ENCODE assay signal across 13 mouse cellular contexts in genomic region chr2:69493130-69493529, GRCm38 (mm10).
DNase-seq lines count a peak whose midpoint lies in the region; ATAC-seq and TF ChIP-seq lines count a peak whose summit lies in the region.
"Had no signal": no experiment of that assay in that cellular context is flagged by ENCODE, and none has a peak within 500 bp of the region (broad histone marks: within the 10 kb centered on the region; RNA-seq: fewer than 3 reads in every experiment).

No protein-coding gene starts in this region.

- TF ChIP-seq POLR2A in kidney, adult 2 months (IDR thresholded peaks at IDR 0.05; ENCODE audit: low read depth, low read length), result no peak

- 0 out of 2 replicates have a peak, but pooled peaks have one; percentile 41 for ATAC-seq in neural tube, embryonic 14.5 days (ENCODE audit: low read depth)
- no peak for ATAC-seq in neural tube, embryonic 15.5 days (ENCODE audit: low FRiP score)
- no peak for ATAC-seq in stomach, postnatal 0 days (ENCODE audit: low FRiP score, low TSS enrichment)

- no peaks in the 10 kb centered on the region for H3K27me3 ChIP-seq in kidney, adult 2 months (replicated peaks; ENCODE audit: control insufficient read depth, insufficient read depth, low read length)
- H3K27me3 ChIP-seq in neural tube, embryonic 14.5 days (ENCODE audit: control insufficient read depth, insufficient read depth, low read length), result no peaks in the 10 kb centered on the region
- H3K27me3 ChIP-seq in neural tube, embryonic 15.5 days (replicated peaks), result no peaks in the 10 kb centered on the region
- no peaks in the 10 kb centered on the region for H3K27me3 ChIP-seq in stomach, postnatal 0 days (ENCODE audit: control insufficient read depth, insufficient read depth, low read length)
- H3K27me3 ChIP-seq: limb, embryonic 12.5 days; megakaryocyte, embryonic 14.5 days; neural tube, embryonic 13.5 days had no signal

- no peaks in the 10 kb centered on the region for H3K4me1 ChIP-seq in kidney, adult 2 months (ENCODE audit: control insufficient read depth, insufficient read depth, low read length)
- no peaks in the 10 kb centered on the region for H3K4me1 ChIP-seq in neural tube, embryonic 14.5 days (ENCODE audit: control insufficient read depth, insufficient read depth, low read length)
- no peaks in the 10 kb centered on the region for H3K4me1 ChIP-seq in neural tube, embryonic 15.5 days
- H3K4me1 ChIP-seq in stomach, postnatal 0 days (replicated peaks; ENCODE audit: control insufficient read depth, insufficient read depth), result no peaks in the 10 kb centered on the region
- H3K4me1 ChIP-seq: limb, embryonic 12.5 days; megakaryocyte, embryonic 14.5 days; neural tube, embryonic 13.5 days had no signal

- no peak for TF ChIP-seq EP300 in stomach, postnatal 0 days (optimal IDR thresholded peaks at IDR 0.05)

- no peak overlapping the region for H3K9ac ChIP-seq in neural tube, embryonic 14.5 days (replicated peaks; ENCODE audit: low read depth, low read length)
- H3K9ac ChIP-seq in neural tube, embryonic 15.5 days (replicated peaks), result no peak overlapping the region
- no peak overlapping the region for H3K9ac ChIP-seq in stomach, postnatal 0 days (ENCODE audit: low read length)
- H3K9ac ChIP-seq: limb, embryonic 12.5 days; neural tube, embryonic 13.5 days had no signal

- H3K9me3 ChIP-seq in neural tube, embryonic 14.5 days (ENCODE audit: control insufficient read depth, low read length), result no peaks in the 10 kb centered on the region
- no peaks in the 10 kb centered on the region for H3K9me3 ChIP-seq in neural tube, embryonic 15.5 days (replicated peaks)
- H3K9me3 ChIP-seq in stomach, postnatal 0 days (ENCODE audit: control insufficient read depth, low read length), result no peaks in the 10 kb centered on the region
- H3K9me3 ChIP-seq: limb, embryonic 12.5 days; megakaryocyte, embryonic 14.5 days; neural tube, embryonic 13.5 days had no signal

- no peak overlapping the region for H3K27ac ChIP-seq in kidney, adult 2 months (ENCODE audit: insufficient read depth, low read depth, low read length)
- no peak overlapping the region for H3K27ac ChIP-seq in neural tube, embryonic 14.5 days (ENCODE audit: low read depth, low read length)
- no peak overlapping the region for H3K27ac ChIP-seq in neural tube, embryonic 15.5 days (replicated peaks)
- H3K27ac ChIP-seq in stomach, postnatal 0 days (replicated peaks), result no peak overlapping the region
- H3K27ac ChIP-seq: limb, embryonic 12.5 days; neural tube, embryonic 13.5 days had no signal

- no peak overlapping the region for H3K4me3 ChIP-seq in kidney, adult 2 months (ENCODE audit: insufficient read depth, low read depth, low read length)
- H3K4me3 ChIP-seq in neural tube, embryonic 14.5 days (ENCODE audit: low read depth, low read length), result no peak overlapping the region
- H3K4me3 ChIP-seq in neural tube, embryonic 15.5 days (replicated peaks), result no peak overlapping the region
- no peak overlapping the region for H3K4me3 ChIP-seq in stomach, postnatal 0 days (ENCODE audit: low read depth, low read length)
- H3K4me3 ChIP-seq: limb, embryonic 12.5 days; megakaryocyte, embryonic 14.5 days; neural tube, embryonic 13.5 days had no signal

- peak; percentile 13 to 24 for DNase-seq in cerebellum, postnatal 10 days
- DNase-seq in cerebellum, postnatal 25 days, result no peak
- no peak for DNase-seq in kidney, adult 2 months
- no peak for DNase-seq in kidney, postnatal 25 days
- no peak for DNase-seq in stomach, postnatal 0 days (ENCODE audit: low spot score)
- DNase-seq in spleen, adult 12 weeks (ENCODE audit: low spot score), result no peak
- DNase-seq: heart, postnatal 14 days; kidney, adult 18-20 months had no signal

- TF ChIP-seq CTCF in kidney, adult 2 months (conservative IDR thresholded peaks at IDR 0.05; ENCODE audit: insufficient read depth, insufficient read length, low read depth, low read length), result peak; percentile 37; the same call in 1 of the 2 replicates
- TF ChIP-seq CTCF in stomach, postnatal 0 days (IDR thresholded peaks at IDR 0.05; ENCODE audit: low read depth), result peak; percentile 76

- 81% methylated on average over 4 of the region's 4 CpGs for WGBS in kidney, adult 2 months
- WGBS in neural tube, embryonic 14.5 days, result 92% methylated on average over 4 of the region's 4 CpGs
- 86% methylated on average over 4 of the region's 4 CpGs for WGBS in neural tube, embryonic 15.5 days
- WGBS in stomach, postnatal 0 days, result 80% methylated on average over 4 of the region's 4 CpGs

- H3K36me3 ChIP-seq in kidney, adult 2 months (ENCODE audit: control insufficient read depth, insufficient read depth, low read length), result peaks cover 6% of the 10 kb centered on the region
- no peaks in the 10 kb centered on the region for H3K36me3 ChIP-seq in neural tube, embryonic 14.5 days (ENCODE audit: control insufficient read depth, insufficient read depth, low read length)
- H3K36me3 ChIP-seq in neural tube, embryonic 15.5 days, result no peaks in the 10 kb centered on the region
- no peaks in the 10 kb centered on the region for H3K36me3 ChIP-seq in stomach, postnatal 0 days (ENCODE audit: control insufficient read depth, insufficient read depth, low read length)
- H3K36me3 ChIP-seq: limb, embryonic 12.5 days; neural tube, embryonic 13.5 days had no signal

- H3K4me2 ChIP-seq in neural tube, embryonic 14.5 days (ENCODE audit: low read depth, low read length), result no peak overlapping the region
- no peak overlapping the region for H3K4me2 ChIP-seq in neural tube, embryonic 15.5 days
- no peak overlapping the region for H3K4me2 ChIP-seq in stomach, postnatal 0 days (replicated peaks; ENCODE audit: low read depth)
- H3K4me2 ChIP-seq: limb, embryonic 12.5 days; neural tube, embryonic 13.5 days had no signal

Comparison
In these comparisons a context has a peak if more than half of its experiments do, and no peak if none do; other contexts are left out.
1. DNase-seq: peak in cerebellum, postnatal 10 days (2 of 2); none in cerebellum, postnatal 25 days (0 of 2), kidney, adult 2 months (single experiment), kidney, postnatal 25 days (0 of 2), stomach, postnatal 0 days (single experiment) and spleen, adult 12 weeks (single experiment).